Mouse (Mus musculus) spleen, adult 2 months (tissue): ENCODE data around the gene Gm17428.

Experiments used
- CTCF ChIP-seq: fragments of 200-500 bp; IDR thresholded peaks from 2 replicates; pipeline ENCODE4 v1.5.1; 2011; ENCODE audit warnings: mild to moderate bottlenecking, inconsistent platforms; ENCODE audit not compliant: insufficient read depth, insufficient read length, insufficient replicate concordance; ENCODE audit errors: extremely low read depth
- POLR2A ChIP-seq: fragments of 200-500 bp; IDR thresholded peaks from 2 replicates; pipeline ENCODE4 v1.6.1; 2011; ENCODE audit warnings: low read depth, low read length, inconsistent platforms

DNA sequence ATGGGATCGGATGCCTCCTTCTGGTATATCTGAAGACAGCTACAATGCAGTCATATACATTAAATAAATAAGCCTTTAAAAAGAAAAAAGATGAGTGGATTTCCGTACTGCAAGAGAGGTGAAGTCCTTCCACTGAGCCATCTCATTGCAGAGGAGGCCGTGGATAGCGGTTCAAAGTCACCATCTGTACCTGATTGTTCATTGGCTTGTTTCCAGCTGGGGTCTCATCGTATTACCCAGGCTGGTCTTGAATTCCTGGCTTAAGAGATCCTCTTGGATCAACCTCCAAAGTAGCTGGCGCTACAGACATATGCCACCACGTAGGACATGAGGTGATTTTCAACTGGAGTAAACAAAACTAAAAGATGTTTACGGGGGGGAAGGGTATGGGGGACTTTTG is 29.2 kb downstream of the Gm17428 start:
- TF ChIP-seq POLR2A (no peak), CTCF (no peak)
